Mouse (Mus musculus) kidney, adult 2 months (tissue): ENCODE measurements at regions not wholly inside any gene's neighbourhood (a gene's known extent, or its start where the extent isn't known, plus 50 kb on each side); places are given as distances from the start of the nearest gene placed in this dataset.

Experiments
- DNase-seq: peaks from one replicate; pipeline ENCODE4 v3.0.0; 2021
- H3K27ac ChIP-seq: fragments of 200-500 bp; 2 replicates; pipeline ENCODE4 v1.5.1; 2012; ENCODE audit warnings: low read depth, low read length, control low read depth, inconsistent platforms; ENCODE audit not compliant: insufficient read depth
- H3K27me3 ChIP-seq: fragments of 200-500 bp; replicated peaks from 2 replicates; pipeline ENCODE4 v1.6.1; 2012; ENCODE audit warnings: mild to moderate bottlenecking, moderate library complexity, low read length, inconsistent platforms; ENCODE audit not compliant: control insufficient read depth, insufficient read depth
- H3K36me3 ChIP-seq: fragments of 200-500 bp; 2 replicates; pipeline ENCODE4 v1.6.1; 2012; ENCODE audit warnings: mild to moderate bottlenecking, moderate library complexity, low read length, inconsistent platforms; ENCODE audit not compliant: control insufficient read depth, insufficient read depth
- H3K4me1 ChIP-seq: fragments of 200-500 bp; 2 replicates; pipeline ENCODE4 v1.6.1; 2011; ENCODE audit warnings: low read length; ENCODE audit not compliant: control insufficient read depth, insufficient read depth
- H3K4me3 ChIP-seq: fragments of 200-500 bp; 2 replicates; pipeline ENCODE4 v1.5.1; 2011; ENCODE audit warnings: mild to moderate bottlenecking, low read depth, low read length, control low read depth; ENCODE audit not compliant: insufficient read depth
- CTCF ChIP-seq: fragments of 200-500 bp; conservative IDR thresholded peaks from 2 replicates; pipeline ENCODE4 v1.5.1; 2011; ENCODE audit warnings: low read depth, mild to moderate bottlenecking, control low read depth, low read length, moderate library complexity, mixed read lengths; ENCODE audit not compliant: insufficient read depth, insufficient read length
- POLR2A ChIP-seq: fragments of 200-500 bp; IDR thresholded peaks from one replicate; pipeline ENCODE4 v1.6.1; 2011; ENCODE audit warnings: low read depth, low read length, control low read depth
- WGBS: fragments of 180-500 bp; shearing (Covaris S2); methylation state at CpG from one replicate; pipeline ENCODE4 v1.1.7; 2018; 5-methylcytosine and 5-hydroxymethylcytosine counted together

GRCm38 (mm10) chr13:48027775-48028489 lies 233.1 kb upstream of the Id4 start:
- WGBS: 40% methylated on average over 7 of the region's 7 CpGs
- Histone ChIP-seq H3K36me3 (no peaks in the 10 kb centered on the region), H3K27me3 (no peaks in the 10 kb centered on the region), H3K4me3 (no peak overlapping the region), H3K4me1 (no peaks in the 10 kb centered on the region), H3K27ac (no peak overlapping the region)
- peak; percentile 36 for DNase-seq
- TF ChIP-seq CTCF: no peak
- no peak for TF ChIP-seq POLR2A

DNA sequence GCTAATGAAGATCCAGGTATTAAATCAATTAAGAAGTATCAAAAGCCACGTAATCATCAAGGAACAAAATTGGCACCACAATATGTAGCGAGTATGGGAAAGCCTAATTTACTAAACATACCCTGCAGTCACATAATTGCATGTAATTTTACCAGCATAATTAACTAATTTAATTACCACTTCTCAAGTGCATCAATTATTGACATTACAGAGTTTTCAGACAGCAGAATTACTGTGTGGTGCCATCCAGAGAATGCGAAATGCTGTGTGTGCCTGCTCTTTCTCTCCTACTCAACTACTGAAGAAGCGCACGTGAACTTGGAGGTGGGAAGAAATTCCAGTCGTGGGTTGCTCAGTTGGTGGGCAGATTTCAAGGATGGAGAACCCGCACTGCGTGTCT lies 229.5 kb upstream of the Id4 start:
- WGBS: 86% methylated on average over 8 of the region's 8 CpGs
- no peaks in the 10 kb centered on the region for H3K36me3 ChIP-seq
- H3K4me1 ChIP-seq: no peaks in the 10 kb centered on the region
- H3K27ac ChIP-seq: no peak overlapping the region
- DNase-seq: no peak
- TF ChIP-seq POLR2A (no peak), CTCF (no peak)
- H3K27me3 ChIP-seq: no peaks in the 10 kb centered on the region
- no peak overlapping the region for H3K4me3 ChIP-seq

DNA sequence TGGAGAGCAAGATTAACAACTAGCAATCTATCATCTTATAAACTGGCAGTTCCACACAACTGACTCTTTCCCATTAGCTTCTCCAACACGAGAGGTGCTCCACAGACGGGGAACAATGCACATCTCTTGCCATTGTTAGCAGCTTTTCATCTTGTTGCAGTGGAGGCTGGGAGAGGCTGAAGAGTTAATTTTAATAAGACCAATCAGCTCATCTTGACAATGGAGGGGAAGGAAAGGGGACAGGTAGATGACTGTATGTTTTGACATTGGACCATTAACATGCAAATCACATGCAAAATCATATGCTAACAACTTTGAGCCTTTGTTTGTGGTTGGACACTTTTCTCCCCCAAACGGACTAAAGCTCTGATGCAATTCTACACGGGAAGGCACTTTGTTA lies 218.9 kb upstream of the Id4 start:
- Histone ChIP-seq H3K4me3 (no peak overlapping the region), H3K36me3 (no peaks in the 10 kb centered on the region), H3K27ac (no peak overlapping the region), H3K27me3 (no peaks in the 10 kb centered on the region), H3K4me1 (no peaks in the 10 kb centered on the region)
- TF ChIP-seq POLR2A: no peak
- TF ChIP-seq CTCF: no peak
- 76% methylated on average over 4 of the region's 4 CpGs for WGBS
- no peak for DNase-seq

DNA sequence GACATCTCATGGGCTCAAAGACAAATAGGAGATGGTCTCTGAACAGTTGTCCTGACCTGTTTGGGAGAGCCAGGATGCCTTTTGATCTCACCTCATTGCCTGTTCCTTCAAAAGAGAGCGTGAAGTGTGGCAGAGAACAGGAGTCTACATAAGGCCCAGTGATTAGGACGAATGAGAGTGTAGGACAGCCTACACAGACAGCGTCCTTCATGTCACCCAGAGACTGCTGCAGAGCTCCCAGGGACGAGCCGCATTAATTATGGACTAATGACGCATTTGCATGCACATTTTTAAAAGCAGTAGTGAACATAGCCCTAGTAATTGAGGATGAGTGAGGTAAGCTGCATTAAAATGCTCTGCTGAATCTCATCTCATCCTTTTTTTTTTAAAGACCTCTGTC lies 218.5 kb upstream of the Id4 start:
- Histone ChIP-seq H3K27me3 (no peaks in the 10 kb centered on the region), H3K4me3 (no peak overlapping the region), H3K36me3 (no peaks in the 10 kb centered on the region), H3K27ac (no peak overlapping the region), H3K4me1 (no peaks in the 10 kb centered on the region)
- WGBS: 78% methylated on average over 6 of the region's 6 CpGs
- no peak for DNase-seq
- TF ChIP-seq CTCF: no peak
- no peak for TF ChIP-seq POLR2A

DNA sequence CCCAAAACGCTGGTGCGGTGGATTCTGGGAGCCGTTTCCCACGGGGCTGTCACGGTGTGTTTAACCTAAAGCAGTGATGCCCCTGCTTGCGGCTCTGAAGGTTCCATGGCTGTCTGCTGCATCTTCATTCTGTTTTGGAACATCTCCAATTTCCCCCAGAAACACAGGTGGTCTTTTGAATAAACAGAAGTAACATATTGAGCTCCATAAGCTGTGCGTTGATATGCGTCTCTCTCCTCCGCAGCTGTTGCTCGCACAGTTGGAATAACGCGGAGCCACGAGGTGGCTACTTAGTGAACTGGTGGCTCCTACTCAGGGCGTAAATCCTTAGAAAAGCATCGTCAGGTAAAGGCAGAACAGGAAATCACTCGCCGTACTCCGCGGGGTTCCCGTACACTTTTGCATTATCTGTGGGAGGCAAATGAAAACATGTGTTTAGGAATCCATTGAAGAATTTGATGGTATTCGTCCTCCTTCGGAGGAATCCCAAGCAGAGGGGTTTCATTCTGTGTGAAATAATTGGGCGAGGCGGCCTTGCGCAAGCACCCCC lies 214.8 kb upstream of the Id4 start:
- no peaks in the 10 kb centered on the region for H3K27me3 ChIP-seq
- no peak for DNase-seq
- TF ChIP-seq POLR2A (no peak), CTCF (no peak)
- H3K4me3 ChIP-seq: no peak overlapping the region
- H3K27ac ChIP-seq: no peak overlapping the region
- no peaks in the 10 kb centered on the region for H3K4me1 ChIP-seq
- 74% methylated on average over 25 of the region's 25 CpGs for WGBS
- no peaks in the 10 kb centered on the region for H3K36me3 ChIP-seq

DNA sequence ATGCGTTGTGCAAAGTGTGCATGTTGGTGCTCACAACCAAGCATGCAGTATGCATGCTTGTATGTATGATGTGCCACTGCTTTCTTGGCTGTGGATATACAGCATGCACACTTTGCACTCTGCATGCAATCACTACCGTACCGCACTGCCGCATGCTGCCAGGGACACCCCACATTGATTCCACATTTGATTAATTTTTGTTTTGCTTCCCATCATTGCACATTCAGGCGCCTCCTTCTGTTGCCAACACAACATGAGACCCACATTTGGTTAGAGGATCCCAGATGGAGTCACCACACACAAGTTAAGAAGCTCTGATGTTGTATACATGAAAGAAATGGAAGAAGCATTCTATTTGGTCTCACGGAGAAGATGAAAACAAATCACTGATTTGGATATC lies 211.2 kb upstream of the Id4 start:
- H3K4me1 ChIP-seq: no peaks in the 10 kb centered on the region
- no peak overlapping the region for H3K27ac ChIP-seq
- no peak for TF ChIP-seq POLR2A
- no peak for TF ChIP-seq CTCF
- H3K36me3 ChIP-seq: no peaks in the 10 kb centered on the region
- H3K4me3 ChIP-seq: no peak overlapping the region
- no peak for DNase-seq
- H3K27me3 ChIP-seq: no peaks in the 10 kb centered on the region
- WGBS: 93% methylated on average over 6 of the region's 6 CpGs

- H3K4me3 ChIP-seq: no peak overlapping the region
- H3K27ac ChIP-seq: no peak overlapping the region
- no peak for DNase-seq
- no peaks in the 10 kb centered on the region for H3K4me1 ChIP-seq
- no peaks in the 10 kb centered on the region for H3K36me3 ChIP-seq
- H3K27me3 ChIP-seq: no peaks in the 10 kb centered on the region
- no peak for TF ChIP-seq CTCF
- no peak for TF ChIP-seq POLR2A
These were observed 186.4 kb upstream of the Id4 start for GRCm38 (mm10) chr13:48074630-48075029.

- TF ChIP-seq CTCF: no peak
- no peak for TF ChIP-seq POLR2A
- Histone ChIP-seq H3K4me1 (no peaks in the 10 kb centered on the region), H3K36me3 (no peaks in the 10 kb centered on the region), H3K4me3 (no peak overlapping the region), H3K27ac (no peak overlapping the region), H3K27me3 (no peaks in the 10 kb centered on the region)
- no peak for DNase-seq
- WGBS: 81% methylated on average over 5 of the region's 5 CpGs
These were observed 185.7 kb upstream of the Id4 start for GRCm38 (mm10) chr13:48075315-48075714.
